Mouse (Mus musculus) small intestine, adult 2 months (tissue): ENCODE results near the gene Dzip1. TPM values are rescaled to one million over a fixed set of nuclear protein-coding genes. Genes with fewer than 3 reads are reported as not detected.

ENCODE experiments used
- H3K27ac ChIP-seq: fragments of 200-500 bp; 2 replicates; pipeline ENCODE4 v1.5.1; 2012; ENCODE audit warnings: low read depth, low read length, control low read depth, inconsistent platforms; ENCODE audit not compliant: insufficient read depth
- H3K27me3 ChIP-seq: fragments of 200-500 bp; 2 replicates; pipeline ENCODE4 v1.6.1; 2012; ENCODE audit warnings: mild to moderate bottlenecking, moderate library complexity, low read length, inconsistent platforms; ENCODE audit not compliant: control insufficient read depth, insufficient read depth
- H3K36me3 ChIP-seq: fragments of 200-500 bp; 2 replicates; pipeline ENCODE4 v1.6.1; 2012; ENCODE audit warnings: mild to moderate bottlenecking, low read length, control low read depth, inconsistent platforms; ENCODE audit not compliant: control insufficient read depth, insufficient read depth
- H3K4me1 ChIP-seq: fragments of 200-500 bp; 2 replicates; pipeline ENCODE4 v1.6.1; 2012; ENCODE audit warnings: low read length, inconsistent platforms, mixed read lengths; ENCODE audit not compliant: control insufficient read depth, insufficient read depth, insufficient read length
- H3K4me3 ChIP-seq: fragments of 200-500 bp; 2 replicates; pipeline ENCODE4 v1.5.1; 2012; ENCODE audit warnings: low read depth, mild to moderate bottlenecking, control low read depth, inconsistent platforms, low read length, moderate library complexity
- CTCF ChIP-seq: fragments of 200-500 bp; IDR thresholded peaks from 2 replicates; pipeline ENCODE4 v1.5.1; 2012; ENCODE audit warnings: low read depth, mild to moderate bottlenecking, control low read depth, inconsistent platforms, low read length, moderate library complexity, mixed read lengths; ENCODE audit not compliant: insufficient replicate concordance, insufficient read length; ENCODE audit errors: extremely low read depth
- POLR2A ChIP-seq: fragments of 200-500 bp; IDR thresholded peaks from 2 replicates; pipeline ENCODE4 v1.6.1; 2012; ENCODE audit warnings: low read depth, mild to moderate bottlenecking, control low read depth, inconsistent platforms, low read length, moderate library complexity
- WGBS: fragments of 180-500 bp; shearing (Covaris S2); methylation state at CpG from one replicate; pipeline ENCODE4 v1.1.7; 2018; 5-methylcytosine and 5-hydroxymethylcytosine counted together
- polyA plus RNA-seq: library from polyadenylated mRNA; depleted of rRNA; stranded (reverse); fragments of >200 nt; gene quantifications from 2 replicates; pipeline ENCODE4 v1.2.3, GENCODE M21; 2012

Dzip1 gene
- polyA plus RNA-seq, 1 experiment: 2.3 TPM

DNA sequence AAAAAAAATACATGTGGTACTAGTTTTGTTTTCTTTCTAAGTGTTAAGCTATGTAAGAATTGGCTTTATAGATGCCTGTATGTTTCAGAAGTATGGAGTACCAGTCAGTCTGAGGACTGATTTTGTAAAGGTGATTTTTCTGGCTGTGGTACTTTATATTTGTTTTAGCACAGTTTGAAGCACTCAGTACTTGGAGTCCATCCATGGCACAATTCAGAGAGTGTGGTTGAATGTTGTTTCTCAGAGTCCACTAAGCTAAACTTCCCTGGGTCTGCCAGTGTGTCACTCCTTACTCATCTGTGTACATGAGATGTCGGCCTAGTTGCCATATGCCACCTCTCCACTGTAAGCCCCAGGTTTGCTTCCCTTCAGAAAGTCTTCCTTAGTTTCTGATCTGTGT, 23.6 kb upstream of the Dzip1 start:
- peaks cover 4% of the 10 kb centered on the region for H3K36me3 ChIP-seq
- no peak overlapping the region for H3K27ac ChIP-seq
- no peak overlapping the region for H3K4me3 ChIP-seq
- no peaks in the 10 kb centered on the region for H3K27me3 ChIP-seq
- TF ChIP-seq CTCF (no peak), POLR2A (no peak)
- H3K4me1 ChIP-seq: peaks cover 13% of the 10 kb centered on the region; the same call in 1 of the 2 replicates
- WGBS: 73% methylated on average over 1 of the region's 1 CpGs

DNA sequence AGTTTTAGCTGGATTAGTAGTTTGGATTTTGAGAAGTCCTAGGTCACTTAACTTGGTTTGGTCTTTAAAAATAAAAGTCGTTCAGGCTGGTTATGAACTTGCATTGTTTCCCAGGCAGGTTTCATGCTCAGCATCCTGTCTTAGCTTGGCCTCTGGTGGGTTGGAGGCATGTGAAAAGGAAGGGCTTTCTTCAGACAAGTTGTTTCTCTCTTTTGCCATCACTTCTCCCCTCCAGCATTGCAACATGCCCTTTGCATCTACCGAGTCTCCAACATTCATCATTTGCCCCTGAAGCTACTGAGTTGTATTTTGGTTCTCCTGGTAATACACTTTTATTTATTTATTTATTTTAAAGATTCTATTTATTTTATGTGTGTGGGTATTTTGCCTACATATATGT, 19.4 kb upstream of the Dzip1 start:
- WGBS: 62% methylated on average over 2 of the region's 2 CpGs
- no peak for TF ChIP-seq CTCF
- TF ChIP-seq POLR2A: no peak
- Histone ChIP-seq H3K4me3 (no peak overlapping the region), H3K4me1 (peaks cover 15% of the 10 kb centered on the region), H3K27me3 (no peaks in the 10 kb centered on the region), H3K36me3 (no peaks in the 10 kb centered on the region), H3K27ac (no peak overlapping the region)

DNA sequence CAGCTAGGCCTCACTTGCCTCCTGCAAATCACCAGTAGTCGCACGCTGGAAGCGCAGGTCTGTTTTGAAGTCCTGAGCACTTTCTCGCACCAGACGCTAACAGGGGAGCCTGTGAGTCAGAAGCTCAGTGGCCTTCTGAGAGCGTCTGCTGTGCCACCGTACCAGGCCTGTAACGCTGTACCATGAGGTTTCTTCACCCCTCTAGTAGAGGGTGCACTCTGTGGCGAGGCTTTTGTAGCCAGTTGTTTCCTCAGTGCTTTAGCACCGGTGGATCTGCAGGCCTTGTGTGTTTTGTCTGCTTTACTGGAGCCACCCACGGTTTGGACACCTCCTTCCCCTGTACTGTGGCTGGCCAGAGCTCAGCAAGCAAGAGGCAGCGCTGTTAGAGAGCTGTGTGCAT, 16.8 kb upstream of the Dzip1 start:
- Histone ChIP-seq H3K36me3 (no peaks in the 10 kb centered on the region), H3K4me3 (no peak overlapping the region), H3K27ac (no peak overlapping the region), H3K27me3 (no peaks in the 10 kb centered on the region), H3K4me1 (peaks cover 15% of the 10 kb centered on the region)
- no peak for TF ChIP-seq CTCF
- TF ChIP-seq POLR2A: no peak
- 78% methylated on average over 12 of the region's 12 CpGs for WGBS

DNA sequence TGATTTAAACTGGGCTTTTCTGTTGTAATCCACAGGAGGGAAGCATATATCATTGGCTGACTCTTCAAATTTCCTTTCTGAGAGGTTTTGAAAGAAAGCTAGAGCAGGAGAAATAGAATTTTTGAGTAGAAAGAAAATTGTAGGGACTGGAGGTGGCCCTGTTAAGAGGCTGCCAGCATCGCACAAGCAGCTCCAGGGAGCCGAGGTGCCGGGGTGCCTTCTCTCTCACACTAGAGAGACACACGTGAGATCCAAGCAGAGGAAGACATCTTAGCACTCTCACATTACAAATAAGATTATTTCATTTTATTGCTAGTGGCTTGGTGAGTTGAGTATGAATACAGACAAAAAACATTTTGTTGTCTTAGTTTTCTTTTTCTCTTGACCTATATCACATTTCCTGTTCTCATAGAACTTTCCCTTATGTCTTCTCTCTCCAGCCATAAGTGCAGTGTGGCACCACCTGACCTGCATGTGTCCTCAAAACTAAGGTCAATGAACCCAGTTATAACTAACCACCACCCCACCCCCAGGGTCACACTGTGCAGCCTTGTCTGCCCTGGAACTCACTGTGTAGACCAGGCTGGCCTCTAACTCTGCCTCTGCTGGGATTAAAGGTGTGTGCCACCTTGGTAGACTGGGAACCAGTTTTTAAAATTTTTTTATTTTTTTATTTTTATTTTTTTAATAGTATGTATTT, 15.7 kb upstream of the Dzip1 start:
- 73% methylated on average over 4 of the region's 4 CpGs for WGBS
- H3K27ac ChIP-seq: no peak overlapping the region

DNA sequence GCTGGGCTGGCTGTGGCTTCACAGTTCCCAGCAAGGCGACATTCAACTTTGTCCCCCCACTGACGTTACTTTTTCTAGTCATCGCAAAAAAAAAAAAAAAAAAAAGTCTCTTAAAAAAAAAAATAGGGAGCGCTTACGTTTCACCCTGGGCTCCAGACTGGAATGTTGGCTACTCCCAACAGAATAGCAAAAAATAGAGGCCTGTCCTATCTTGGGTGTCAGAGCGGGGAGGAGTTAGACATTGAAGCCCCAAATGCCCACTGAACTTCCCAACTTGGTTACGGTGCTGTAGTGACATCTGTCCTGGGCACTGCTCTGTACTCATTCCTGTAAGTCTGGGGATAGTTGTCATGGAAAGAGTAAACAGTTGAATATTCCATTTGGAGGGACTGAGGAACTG, 13.3 kb upstream of the Dzip1 start:
- no peaks in the 10 kb centered on the region for H3K27me3 ChIP-seq
- peaks cover 9% of the 10 kb centered on the region for H3K4me1 ChIP-seq
- WGBS: under 1% methylated on average over 7 of the region's 7 CpGs

More for the DNA sequence above, 15.7 kb upstream of the Dzip1 start:
- TF ChIP-seq POLR2A: no peak
- TF ChIP-seq CTCF: no peak
- H3K4me1 ChIP-seq: peaks cover 19% of the 10 kb centered on the region
- H3K36me3 ChIP-seq: no peaks in the 10 kb centered on the region
- H3K27me3 ChIP-seq: no peaks in the 10 kb centered on the region
- no peak overlapping the region for H3K4me3 ChIP-seq

DNA sequence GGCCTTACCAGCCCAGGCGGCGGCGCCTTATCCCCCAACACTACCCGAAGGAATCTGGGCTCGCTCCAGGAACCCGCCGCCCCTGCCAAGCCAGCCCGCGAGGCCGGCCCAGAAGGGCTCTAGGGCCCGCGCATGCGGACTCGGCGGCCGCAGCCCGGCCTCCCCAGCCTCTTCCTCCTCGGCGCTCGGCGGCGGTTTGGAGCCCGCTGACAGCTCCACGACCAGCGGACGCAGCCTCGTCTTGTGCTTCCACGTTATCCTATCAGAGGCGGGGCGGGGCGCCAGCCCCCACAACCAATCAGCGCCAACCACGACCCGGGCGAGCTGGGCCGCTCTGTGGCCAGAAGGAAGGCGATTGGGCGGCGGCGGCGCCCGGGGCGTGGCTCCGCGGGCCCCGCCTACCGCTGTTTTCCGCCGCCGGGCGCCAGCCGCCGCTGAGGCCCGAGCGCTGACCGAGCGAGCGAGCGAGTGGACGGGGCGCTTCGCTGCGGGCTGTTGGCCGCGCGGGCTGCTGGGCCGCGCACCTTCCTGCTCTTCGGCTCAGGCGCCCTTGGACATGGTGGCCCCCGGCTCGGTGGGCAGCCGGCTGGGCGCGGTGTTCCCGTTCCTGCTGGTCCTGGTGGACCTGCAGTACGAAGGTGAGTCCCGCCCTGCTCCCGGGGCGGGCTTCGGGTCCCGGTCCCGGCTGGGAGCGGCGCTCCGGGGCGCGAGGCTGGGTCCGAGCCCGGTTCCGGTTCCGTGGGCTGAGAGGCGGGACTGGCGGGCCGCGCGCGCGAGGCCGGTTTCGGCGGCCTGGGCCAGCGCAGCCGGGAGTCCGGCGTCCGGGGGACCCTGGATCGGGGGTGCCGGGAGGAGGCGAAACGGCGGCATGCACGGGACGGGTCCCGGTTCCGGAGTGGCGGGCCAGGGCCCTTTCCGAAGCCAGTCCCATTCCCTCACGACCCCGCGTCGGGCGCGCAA, 12.6 kb upstream of the Dzip1 start, which contains the start of gene Dnajc3:
Dnajc3 (plus strand) TSS at position 444 of the 960 bp plus-strand sequence.
- Histone ChIP-seq H3K27me3 (no peaks in the 10 kb centered on the region), H3K36me3 (no peaks in the 10 kb centered on the region), H3K4me1 (peaks cover 11% of the 10 kb centered on the region), H3K4me3 (peak within 1 kb of the TSS; percentile 100), H3K27ac (peak within 1 kb of the TSS; percentile 99)
- under 1% methylated on average over 124 of the region's 124 CpGs for WGBS
- no peak for TF ChIP-seq CTCF
- TF ChIP-seq POLR2A: peak; percentile 91

More for the DNA sequence above, 13.3 kb upstream of the Dzip1 start:
- peak overlapping the region; percentile 99 for H3K27ac ChIP-seq
- TF ChIP-seq POLR2A (no peak), CTCF (no peak)
- peak overlapping the region; percentile 100 for H3K4me3 ChIP-seq
- H3K36me3 ChIP-seq: no peaks in the 10 kb centered on the region

DNA sequence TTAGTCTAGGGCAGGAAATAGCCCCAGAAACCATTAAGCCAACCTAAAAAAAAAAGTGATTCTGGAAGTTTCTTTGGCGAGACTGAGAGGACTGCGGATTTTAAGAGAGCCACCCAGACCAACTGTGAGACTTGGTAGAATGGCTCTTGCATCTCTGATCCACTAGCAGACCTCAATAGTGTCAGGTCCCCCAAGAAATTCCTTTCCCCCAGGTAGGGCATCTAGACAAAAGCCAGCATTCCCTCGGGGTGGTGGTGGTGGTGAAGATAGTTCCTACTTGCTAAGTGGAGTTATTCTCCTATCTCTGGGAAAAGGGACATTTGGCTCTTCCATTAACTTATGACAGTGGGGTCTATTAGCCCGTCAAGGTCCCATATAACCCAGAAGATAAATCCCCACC, 11.7 kb upstream of the Dzip1 start:
- peak overlapping the region; percentile 68 for H3K27ac ChIP-seq
- TF ChIP-seq POLR2A: no peak
- no peak for TF ChIP-seq CTCF
- H3K4me3 ChIP-seq: peak overlapping the region; percentile 76
- no peaks in the 10 kb centered on the region for H3K27me3 ChIP-seq
- 37% methylated on average over 4 of the region's 4 CpGs for WGBS
- H3K36me3 ChIP-seq: no peaks in the 10 kb centered on the region
- peaks cover 11% of the 10 kb centered on the region for H3K4me1 ChIP-seq
